Mouse (Mus musculus) intestine, embryonic 16.5 days (tissue): ENCODE measurements around the gene Skor1. TPM values are rescaled to one million over a fixed set of nuclear protein-coding genes. Genes with fewer than 3 reads are reported as not detected.

ENCODE experiments used
- ATAC-seq: fragments of 200-750 bp; cut with Nextera tagmentation; 2 replicates; pipeline ENCODE4 v1.8.0; 2017; ENCODE audit warnings: moderate TSS enrichment, moderate library complexity
- H3K27ac ChIP-seq: fragments of 300-500 bp; sonication (generic); 2 replicates; pipeline ENCODE4 v1.5.1; 2014; ENCODE audit warnings: mild to moderate bottlenecking, low read length
- H3K27me3 ChIP-seq: fragments of 300-500 bp; sonication (generic); replicated peaks from 2 replicates; pipeline ENCODE4 v1.6.1; 2014; ENCODE audit warnings: low read length, control low read depth, mixed read lengths; ENCODE audit not compliant: control insufficient read depth, insufficient read depth
- H3K36me3 ChIP-seq: fragments of 300-500 bp; sonication (generic); 2 replicates; pipeline ENCODE4 v1.6.1; 2014; ENCODE audit warnings: low read length, control low read depth; ENCODE audit not compliant: control insufficient read depth, insufficient read depth
- H3K4me1 ChIP-seq: fragments of 300-500 bp; sonication (generic); 2 replicates; pipeline ENCODE4 v1.6.1; 2014; ENCODE audit warnings: low read length, control low read depth, mixed read lengths; ENCODE audit not compliant: control insufficient read depth, insufficient read depth
- H3K4me2 ChIP-seq: fragments of 300-500 bp; sonication (generic); 2 replicates; pipeline ENCODE4 v1.6.1; 2014; ENCODE audit warnings: low read depth, low read length, control low read depth
- H3K4me3 ChIP-seq: fragments of 300-500 bp; sonication (generic); 2 replicates; pipeline ENCODE4 v1.5.1; 2014; ENCODE audit warnings: mild to moderate bottlenecking, low read length
- H3K9ac ChIP-seq: fragments of 300-500 bp; sonication (generic); 2 replicates; pipeline ENCODE4 v1.6.1; 2014; ENCODE audit warnings: low read depth, low read length
- H3K9me3 ChIP-seq: fragments of 300-500 bp; sonication (generic); 2 replicates; pipeline ENCODE4 v1.6.1; 2016; ENCODE audit warnings: low read length, control low read depth; ENCODE audit not compliant: control insufficient read depth
- WGBS: fragments of 180-500 bp; shearing (Covaris S2); extraction: QIAGEN DNeasy Blood & Tissue Kit; methylation state at CpG from one replicate; pipeline ENCODE4 v1.1.7; 2014; 5-methylcytosine and 5-hydroxymethylcytosine counted together
- polyA plus RNA-seq: library from polyadenylated mRNA; unstranded; fragments of >200 nt; fragmentation: Nextera tagmentation; extraction: Ambion mirVana; gene quantifications from 2 replicates; pipeline ENCODE4 v1.2.1, GENCODE M21; 2015

Skor1 gene
- polyA plus RNA-seq, 1 experiment from 2014 or later, result not detected

GRCm38 (mm10) chr9:63124512-63124911 lies 24.2 kb downstream of the Skor1 start:
- no peaks in the 10 kb centered on the region for H3K36me3 ChIP-seq
- no peak overlapping the region for H3K4me2 ChIP-seq
- H3K9me3 ChIP-seq, result no peaks in the 10 kb centered on the region
- H3K27me3 ChIP-seq, result no peaks in the 10 kb centered on the region
- H3K27ac ChIP-seq, result no peak overlapping the region
- H3K9ac ChIP-seq, result no peak overlapping the region
- 0 out of 2 replicates have a peak, but pooled peaks have one; percentile 8 for ATAC-seq
- H3K4me3 ChIP-seq, result no peak overlapping the region; the same call in 1 of the 2 replicates
- 43% methylated on average over 9 of the region's 9 CpGs for WGBS
- no peaks in the 10 kb centered on the region for H3K4me1 ChIP-seq

GRCm38 (mm10) chr9:63123451-63124438 lies 25.0 kb downstream of the Skor1 start:
- Histone ChIP-seq H3K4me3 (peak overlapping the region; percentile 56), H3K4me2 (peak overlapping the region; percentile 94), H3K27ac (peak overlapping the region; percentile 62), H3K4me1 (no peaks in the 10 kb centered on the region), H3K9ac (peak overlapping the region; percentile 73), H3K9me3 (no peaks in the 10 kb centered on the region), H3K27me3 (no peaks in the 10 kb centered on the region), H3K36me3 (no peaks in the 10 kb centered on the region)
- 6% methylated on average over 30 of the region's 30 CpGs for WGBS
- ATAC-seq, result peak; percentile 99

GRCm38 (mm10) chr9:63122161-63122833 lies 26.5 kb downstream of the Skor1 start:
- no peak for ATAC-seq
- no peaks in the 10 kb centered on the region for H3K27me3 ChIP-seq
- H3K4me2 ChIP-seq, result no peak overlapping the region
- WGBS, result 62% methylated on average over 8 of the region's 8 CpGs
- no peaks in the 10 kb centered on the region for H3K9me3 ChIP-seq
- no peak overlapping the region for H3K4me3 ChIP-seq
- no peaks in the 10 kb centered on the region for H3K4me1 ChIP-seq
- no peak overlapping the region for H3K27ac ChIP-seq
- H3K9ac ChIP-seq, result no peak overlapping the region
- no peaks in the 10 kb centered on the region for H3K36me3 ChIP-seq

GRCm38 (mm10) chr9:63118385-63118784 lies 30.4 kb downstream of the Skor1 start:
- WGBS, result 68% methylated on average over 5 of the region's 5 CpGs
- no peak for ATAC-seq
- no peaks in the 10 kb centered on the region for H3K4me1 ChIP-seq
- H3K4me2 ChIP-seq, result no peak overlapping the region
- H3K9ac ChIP-seq, result no peak overlapping the region
- no peak overlapping the region for H3K4me3 ChIP-seq
- H3K27ac ChIP-seq, result no peak overlapping the region
- no peaks in the 10 kb centered on the region for H3K9me3 ChIP-seq
- no peaks in the 10 kb centered on the region for H3K36me3 ChIP-seq
- no peaks in the 10 kb centered on the region for H3K27me3 ChIP-seq

- no peak overlapping the region for H3K27ac ChIP-seq
- no peak overlapping the region for H3K9ac ChIP-seq
- H3K27me3 ChIP-seq, result no peaks in the 10 kb centered on the region
- no peaks in the 10 kb centered on the region for H3K36me3 ChIP-seq
- WGBS, result 45% methylated on average over 3 of the region's 3 CpGs
- H3K9me3 ChIP-seq, result no peaks in the 10 kb centered on the region
- no peak overlapping the region for H3K4me2 ChIP-seq
- H3K4me1 ChIP-seq, result peaks cover 13% of the 10 kb centered on the region
- ATAC-seq, result no peak
- no peak overlapping the region for H3K4me3 ChIP-seq
Observed at GRCm38 (mm10) chr9:63112514-63112913, 36.2 kb downstream of the Skor1 start.

GRCm38 (mm10) chr9:63109782-63110087 lies 39.0 kb downstream of the Skor1 start:
- peak overlapping the region; percentile 97 for H3K27ac ChIP-seq
- no peaks in the 10 kb centered on the region for H3K36me3 ChIP-seq
- peak; percentile 42; the same call in 1 of the 2 replicates for ATAC-seq
- 0 out of 2 replicates have a peak overlapping the region, but pooled peaks have one; percentile 82 for H3K9ac ChIP-seq
- H3K4me1 ChIP-seq, result peaks cover 13% of the 10 kb centered on the region
- no peaks in the 10 kb centered on the region for H3K27me3 ChIP-seq
- H3K4me2 ChIP-seq, result peak overlapping the region; percentile 65
- peak overlapping the region; percentile 64; the same call in 1 of the 2 replicates for H3K4me3 ChIP-seq
- WGBS, result 11% methylated on average over 2 of the region's 2 CpGs
- H3K9me3 ChIP-seq, result no peaks in the 10 kb centered on the region

- Histone ChIP-seq H3K9me3 (no peaks in the 10 kb centered on the region), H3K27me3 (no peaks in the 10 kb centered on the region), H3K4me1 (peaks cover 13% of the 10 kb centered on the region), H3K9ac (peak overlapping the region; percentile 82), H3K4me2 (peak overlapping the region; percentile 65), H3K27ac (peak overlapping the region; percentile 97), H3K4me3 (peak overlapping the region; percentile 64), H3K36me3 (no peaks in the 10 kb centered on the region)
- peak; percentile 90 for ATAC-seq
- under 1% methylated on average over 34 of the region's 34 CpGs for WGBS
Observed at GRCm38 (mm10) chr9:63109020-63109781, 39.6 kb downstream of the Skor1 start.

GRCm38 (mm10) chr9:63108580-63108979 lies 40.2 kb downstream of the Skor1 start:
- WGBS, result 30% methylated on average over 4 of the region's 4 CpGs
- ATAC-seq, result peak; percentile 37
- H3K4me3 ChIP-seq, result peak overlapping the region; percentile 64
- peaks cover 13% of the 10 kb centered on the region for H3K4me1 ChIP-seq
- H3K9me3 ChIP-seq, result no peaks in the 10 kb centered on the region
- no peaks in the 10 kb centered on the region for H3K36me3 ChIP-seq
- H3K27me3 ChIP-seq, result no peaks in the 10 kb centered on the region
- H3K27ac ChIP-seq, result peak overlapping the region; percentile 97
- peak overlapping the region; percentile 65 for H3K4me2 ChIP-seq
- H3K9ac ChIP-seq, result peak overlapping the region; percentile 82

- H3K4me2 ChIP-seq, result no peak overlapping the region
- H3K27me3 ChIP-seq, result no peaks in the 10 kb centered on the region
- no peak overlapping the region for H3K27ac ChIP-seq
- H3K4me1 ChIP-seq, result no peaks in the 10 kb centered on the region
- 91% methylated on average over 5 of the region's 5 CpGs for WGBS
- ATAC-seq, result no peak
- H3K4me3 ChIP-seq, result no peak overlapping the region
- H3K36me3 ChIP-seq, result no peaks in the 10 kb centered on the region
- no peak overlapping the region for H3K9ac ChIP-seq
- no peaks in the 10 kb centered on the region for H3K9me3 ChIP-seq
Observed at GRCm38 (mm10) chr9:63100660-63101059, 48.1 kb downstream of the Skor1 start.
